Mouse (Mus musculus) cerebellum, adult 9-10 months (tissue): Measurements from ENCODE around the gene Brd3.
"Not testable (repeated sequence)": the region's sequence is repeated elsewhere in the genome, so short reads cannot be mapped to it uniquely, and the experiment has no call there.

ENCODE experiments used
- DNase-seq: peaks from one replicate; pipeline ENCODE4 v3.0.0; 2022

The Brd3 gene

GRCm38 (mm10) chr2:27510706-27511105 is 3.2 kb upstream of the Brd3 start:
- DNase-seq, result no peak

GRCm38 (mm10) chr2:27506658-27507057 is 804 bp downstream of the Brd3 start:
- not testable (repeated sequence) for DNase-seq

- DNase-seq, result no peak
Observed at GRCm38 (mm10) chr2:27505539-27505938, 1.9 kb downstream of the Brd3 start.

GRCm38 (mm10) chr2:27504113-27504885 is 3.2 kb downstream of the Brd3 start:
- no peak for DNase-seq

DNA sequence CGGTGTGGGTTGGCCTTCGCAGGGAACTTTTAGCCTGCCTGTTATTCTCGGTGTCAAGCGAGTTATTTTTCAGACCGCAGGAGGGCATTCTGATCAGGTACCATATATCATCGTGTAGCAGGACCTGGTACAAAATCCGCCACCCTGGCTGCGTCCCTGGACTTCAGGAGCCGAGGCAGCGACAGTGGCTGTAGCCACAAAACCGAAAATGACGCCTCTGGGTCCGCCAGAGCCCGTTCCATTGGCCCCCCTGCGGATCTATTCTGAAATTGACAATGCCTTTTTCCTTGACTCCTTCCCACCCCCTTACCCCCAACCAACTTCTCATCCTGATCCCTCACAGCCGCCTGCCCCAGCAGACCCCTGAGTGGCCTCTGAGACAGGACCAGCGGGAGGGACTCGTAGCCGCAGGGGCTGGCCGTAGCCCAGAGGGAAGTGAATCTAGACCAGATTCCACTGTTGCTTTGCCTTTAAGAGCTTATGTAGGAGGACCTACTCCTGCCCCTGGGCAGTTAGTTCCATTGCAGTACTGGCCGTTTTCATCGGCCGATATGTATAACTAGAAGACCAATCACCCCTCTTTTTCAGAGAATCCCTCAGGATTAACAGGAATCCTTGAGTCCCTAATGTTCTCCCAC is 11.0 kb downstream of the Brd3 start:
- DNase-seq, result no peak

- no peak for DNase-seq
Observed at GRCm38 (mm10) chr2:27493971-27494370, 13.5 kb downstream of the Brd3 start.

GRCm38 (mm10) chr2:27490939-27491338 is 16.5 kb downstream of the Brd3 start:
- DNase-seq, result no peak

- DNase-seq, result no peak
Observed at GRCm38 (mm10) chr2:27488362-27488761, 19.1 kb downstream of the Brd3 start.

DNA sequence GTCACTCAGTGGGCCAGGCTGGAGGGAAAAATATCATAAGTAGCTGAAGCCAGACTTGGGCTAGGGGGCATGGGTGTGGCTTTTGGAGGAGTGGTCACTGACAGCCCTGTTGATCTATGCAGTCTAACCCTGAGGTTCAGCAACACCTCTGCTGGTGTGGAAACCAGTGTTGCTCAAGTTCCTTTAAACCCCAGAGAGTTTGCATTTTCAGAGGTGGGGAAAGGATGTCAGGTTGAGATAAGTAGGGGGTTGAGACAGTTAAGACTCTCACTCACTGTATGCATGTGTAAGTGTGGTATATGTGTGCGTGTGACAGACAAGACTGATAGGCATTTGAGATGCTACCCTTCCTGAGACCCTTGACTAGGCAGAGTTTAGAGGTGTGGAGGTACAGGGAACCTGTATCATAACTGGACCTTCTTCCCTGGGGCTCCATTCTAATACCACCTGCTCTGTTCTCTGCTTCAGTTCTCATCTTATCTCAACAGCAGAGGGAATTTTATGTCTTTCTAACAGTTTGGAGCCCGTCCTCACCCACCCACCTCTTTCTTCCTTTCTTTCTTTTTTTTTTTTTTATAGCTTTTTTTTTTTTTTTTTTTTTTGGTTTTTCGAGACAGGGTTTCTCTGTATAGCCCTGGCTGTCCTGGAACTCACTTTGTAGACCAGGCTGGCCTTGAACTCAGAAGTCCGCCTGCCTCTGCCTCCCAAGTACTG is 20.0 kb downstream of the Brd3 start:
- DNase-seq, result no peak

DNA sequence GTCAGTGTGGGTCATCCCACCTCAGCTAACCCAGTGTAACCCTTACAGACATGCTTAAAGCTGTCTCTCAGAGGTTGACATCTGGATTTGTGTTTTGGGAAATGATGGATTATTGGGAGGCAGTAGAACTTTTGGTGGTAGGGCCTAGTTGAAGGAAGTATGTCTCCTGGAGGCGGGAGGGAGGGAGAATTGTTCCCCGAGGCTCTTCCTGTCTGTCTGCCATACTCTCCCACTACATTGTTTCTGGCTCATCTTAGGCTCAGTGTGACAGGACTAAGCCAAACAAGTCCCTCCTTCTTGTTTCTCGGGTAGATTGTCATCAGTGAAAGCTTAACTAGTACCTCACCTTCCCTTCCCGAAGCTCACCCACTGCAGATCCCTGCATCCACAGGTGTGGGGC is 20.7 kb downstream of the Brd3 start:
- no peak for DNase-seq

- no peak for DNase-seq
Observed at GRCm38 (mm10) chr2:27482265-27482861, 25.1 kb downstream of the Brd3 start.

GRCm38 (mm10) chr2:27480367-27480766 is 27.1 kb downstream of the Brd3 start:
- no peak for DNase-seq

- DNase-seq, result no peak
Observed at GRCm38 (mm10) chr2:27479821-27480220, 27.6 kb downstream of the Brd3 start.

DNA sequence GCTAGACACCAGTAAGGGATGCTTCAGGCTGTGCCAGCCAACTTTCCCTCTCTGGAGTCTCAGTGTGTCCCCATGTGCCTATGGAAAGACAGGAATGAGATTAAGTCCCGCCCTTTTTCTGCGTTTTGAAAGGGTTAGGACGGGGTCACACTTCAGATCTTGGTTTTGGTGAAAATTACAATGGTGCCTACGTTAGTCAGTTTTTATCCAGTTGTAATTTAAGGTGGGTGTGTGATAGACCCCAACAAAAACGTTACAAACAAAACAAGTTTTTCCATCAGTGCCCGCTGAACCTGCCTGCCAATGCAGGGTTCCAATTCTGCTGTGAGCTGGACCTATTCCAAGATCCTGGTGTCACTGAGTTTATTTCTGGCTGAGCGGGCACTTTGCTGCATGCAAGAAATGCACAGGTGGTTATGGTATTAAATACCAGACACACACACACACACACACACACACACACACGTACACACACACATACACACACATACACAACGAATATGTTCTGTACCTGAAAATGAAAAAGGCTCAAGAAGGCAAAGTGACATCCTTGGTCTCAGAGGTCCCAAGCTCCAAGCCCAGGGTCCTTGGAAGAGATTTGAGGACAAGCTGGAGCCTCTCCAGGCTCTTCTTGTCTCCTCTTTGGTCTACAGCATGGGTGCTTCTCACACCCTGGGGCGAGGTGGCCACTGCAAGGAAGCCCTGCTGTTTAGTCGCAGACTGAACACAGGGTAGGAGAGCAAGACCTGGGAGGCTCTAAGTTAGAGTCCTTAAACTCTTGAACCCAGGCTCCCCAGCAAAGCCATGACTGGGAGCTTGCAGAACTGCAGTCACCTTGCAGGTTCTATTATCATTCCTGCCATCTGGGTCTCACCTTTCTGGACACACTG is 30.9 kb downstream of the Brd3 start:
- DNase-seq, result peak; percentile 83

GRCm38 (mm10) chr2:27475495-27476302 is 31.8 kb downstream of the Brd3 start:
- DNase-seq, result peak; percentile 94

GRCm38 (mm10) chr2:27474621-27475484 is 32.6 kb downstream of the Brd3 start:
- DNase-seq, result peak; percentile 55

DNA sequence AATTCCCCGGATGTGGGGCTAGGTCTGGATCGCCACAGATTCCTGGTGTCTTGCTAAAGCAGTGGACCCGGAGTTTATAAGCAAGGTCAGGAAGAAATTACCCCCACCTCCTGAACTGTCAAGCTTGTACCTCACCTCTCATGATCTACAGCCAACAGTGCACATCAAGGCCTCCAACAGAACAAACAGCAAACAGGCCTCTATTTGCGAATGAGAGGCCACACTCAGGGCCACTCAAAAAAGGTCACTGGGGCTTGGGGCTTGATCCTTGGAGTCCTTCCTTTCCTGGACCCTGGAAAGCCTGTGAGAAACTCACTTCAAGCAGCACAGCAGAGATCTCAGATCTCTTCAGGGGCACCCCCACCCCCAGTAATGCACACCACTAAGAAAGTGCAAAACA is 33.6 kb downstream of the Brd3 start:
- DNase-seq, result peak; percentile 34

GRCm38 (mm10) chr2:27473061-27473765 is 34.2 kb downstream of the Brd3 start:
- DNase-seq, result no peak

- no peak for DNase-seq
Observed at GRCm38 (mm10) chr2:27471170-27471584, 36.3 kb downstream of the Brd3 start.

DNA sequence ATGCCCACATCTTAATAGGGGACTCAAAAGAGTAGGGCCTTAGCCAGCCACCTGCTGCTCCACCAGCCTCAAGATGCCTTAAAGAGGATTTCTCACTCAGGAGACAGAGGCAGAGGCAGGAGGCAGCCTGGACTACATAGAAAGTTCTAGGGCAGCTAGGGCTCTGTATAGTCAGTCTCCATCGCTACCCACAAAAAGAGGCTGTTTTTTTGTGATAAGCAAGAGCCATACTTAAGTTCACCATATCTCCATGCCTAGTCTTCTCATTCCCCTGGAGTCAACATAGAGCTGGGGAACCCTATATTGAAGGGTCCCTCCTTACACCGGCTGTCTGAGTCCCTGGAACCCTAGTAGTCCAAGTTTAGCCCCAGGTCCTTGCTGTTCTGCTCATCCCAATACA is 36.9 kb downstream of the Brd3 start:
- no peak for DNase-seq
